Mouse (Mus musculus) kidney, adult 2 months (tissue): Measurements from ENCODE around the gene Tas2r108. TPM values are rescaled to one million over a fixed set of nuclear protein-coding genes. Genes with fewer than 3 reads are reported as not detected.

ENCODE experiments used
- DNase-seq: peaks from one replicate; pipeline ENCODE4 v3.0.0; 2021
- H3K27ac ChIP-seq: fragments of 200-500 bp; 2 replicates; pipeline ENCODE4 v1.5.1; 2012; ENCODE audit warnings: low read depth, low read length, control low read depth, inconsistent platforms; ENCODE audit not compliant: insufficient read depth
- H3K27me3 ChIP-seq: fragments of 200-500 bp; replicated peaks from 2 replicates; pipeline ENCODE4 v1.6.1; 2012; ENCODE audit warnings: mild to moderate bottlenecking, moderate library complexity, low read length, inconsistent platforms; ENCODE audit not compliant: control insufficient read depth, insufficient read depth
- H3K36me3 ChIP-seq: fragments of 200-500 bp; 2 replicates; pipeline ENCODE4 v1.6.1; 2012; ENCODE audit warnings: mild to moderate bottlenecking, moderate library complexity, low read length, inconsistent platforms; ENCODE audit not compliant: control insufficient read depth, insufficient read depth
- H3K4me1 ChIP-seq: fragments of 200-500 bp; 2 replicates; pipeline ENCODE4 v1.6.1; 2011; ENCODE audit warnings: low read length; ENCODE audit not compliant: control insufficient read depth, insufficient read depth
- H3K4me3 ChIP-seq: fragments of 200-500 bp; 2 replicates; pipeline ENCODE4 v1.5.1; 2011; ENCODE audit warnings: mild to moderate bottlenecking, low read depth, low read length, control low read depth; ENCODE audit not compliant: insufficient read depth
- CTCF ChIP-seq: fragments of 200-500 bp; conservative IDR thresholded peaks from 2 replicates; pipeline ENCODE4 v1.5.1; 2011; ENCODE audit warnings: low read depth, mild to moderate bottlenecking, control low read depth, low read length, moderate library complexity, mixed read lengths; ENCODE audit not compliant: insufficient read depth, insufficient read length
- POLR2A ChIP-seq: fragments of 200-500 bp; IDR thresholded peaks from one replicate; pipeline ENCODE4 v1.6.1; 2011; ENCODE audit warnings: low read depth, low read length, control low read depth
- WGBS: fragments of 180-500 bp; shearing (Covaris S2); methylation state at CpG from one replicate; pipeline ENCODE4 v1.1.7; 2018; 5-methylcytosine and 5-hydroxymethylcytosine counted together
- polyA plus RNA-seq: library from polyadenylated mRNA; depleted of rRNA; stranded (reverse); fragments of >200 nt; gene quantifications from 2 replicates; pipeline ENCODE4 v1.2.3, GENCODE M21; 2012; rRNA removed

The Tas2r108 gene
- polyA plus RNA-seq, 1 experiment, result not detected

- 88% methylated on average over 1 of the region's 1 CpGs for WGBS
- Histone ChIP-seq H3K27me3 (no peaks in the 10 kb centered on the region), H3K27ac (no peak overlapping the region), H3K36me3 (peaks cover 18% of the 10 kb centered on the region), H3K4me3 (no peak overlapping the region), H3K4me1 (no peaks in the 10 kb centered on the region)
- no peak for DNase-seq
- TF ChIP-seq POLR2A, result no peak
- TF ChIP-seq CTCF, result no peak
These were observed 13.6 kb upstream of the Tas2r108 start for GRCm38 (mm10) chr6:40479705-40480104.

- no peaks in the 10 kb centered on the region for H3K4me1 ChIP-seq
- H3K27ac ChIP-seq, result no peak overlapping the region
- H3K4me3 ChIP-seq, result no peak overlapping the region
- TF ChIP-seq POLR2A, result no peak
- TF ChIP-seq CTCF, result no peak
- H3K27me3 ChIP-seq, result no peaks in the 10 kb centered on the region
- 97% methylated on average over 5 of the region's 5 CpGs for WGBS
- DNase-seq, result no peak
- H3K36me3 ChIP-seq, result peaks cover 9% of the 10 kb centered on the region
These were observed 11.0 kb upstream of the Tas2r108 start for GRCm38 (mm10) chr6:40482318-40482717.

DNA sequence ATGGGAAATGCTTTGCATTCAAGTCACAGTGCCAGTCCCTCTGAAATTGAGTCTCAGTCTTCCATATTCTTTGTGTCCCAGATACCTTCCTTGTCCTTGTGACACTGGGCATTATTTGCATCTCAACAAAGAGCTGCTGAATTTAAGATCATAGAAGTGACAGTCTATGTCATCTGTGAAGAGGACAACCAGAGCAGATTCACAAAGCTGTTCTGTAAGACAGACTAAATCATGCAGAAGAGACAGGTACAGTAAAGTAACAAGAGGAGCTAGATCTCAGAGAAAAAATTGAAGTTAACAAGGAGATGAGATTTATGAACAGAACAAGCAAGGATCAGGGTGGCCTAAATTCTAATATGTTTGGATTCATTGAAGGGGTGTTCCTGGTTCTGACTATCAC is 2.4 kb upstream of the Tas2r108 start, which contains the start of gene Tas2r137:
Gene Tas2r137, plus strand, starts transcription at position 301 of the 400 bp plus-strand sequence.
- Histone ChIP-seq H3K36me3 (no peaks in the 10 kb centered on the region), H3K27ac (no peak within 1 kb of the TSS), H3K4me3 (no peak within 1 kb of the TSS), H3K27me3 (no peaks in the 10 kb centered on the region), H3K4me1 (no peaks in the 10 kb centered on the region)
- DNase-seq, result no peak
- TF ChIP-seq POLR2A (no peak), CTCF (no peak)

DNA sequence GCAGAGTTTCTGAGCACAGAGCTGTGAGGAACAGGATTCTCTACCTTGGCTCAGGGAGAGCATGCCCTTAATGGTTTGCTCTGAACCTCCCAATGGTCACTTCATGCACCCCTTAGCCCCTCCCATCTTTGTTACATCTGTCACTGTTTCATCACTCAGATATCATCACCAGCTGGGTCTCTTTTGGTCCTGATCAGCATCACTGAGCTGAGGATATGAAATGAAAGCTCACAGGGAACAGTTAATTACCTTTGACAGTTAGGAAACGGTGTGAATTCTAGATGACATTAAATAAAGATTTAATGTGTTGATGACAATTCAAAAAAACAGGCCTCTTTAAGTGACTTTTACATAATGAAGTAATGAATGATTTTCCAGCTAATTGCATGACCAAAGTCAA is 26.1 kb downstream of the Tas2r108 start, which contains the start of gene Prss37:
Gene Prss37, minus strand, starts transcription at position 101 of the 400 bp plus-strand sequence.
- H3K27ac ChIP-seq, result no peak within 1 kb of the TSS
- DNase-seq, result no peak
- no peaks in the 10 kb centered on the region for H3K36me3 ChIP-seq
- H3K4me1 ChIP-seq, result no peaks in the 10 kb centered on the region
- TF ChIP-seq POLR2A (no peak), CTCF (no peak)
- no peak within 1 kb of the TSS for H3K4me3 ChIP-seq
- WGBS, result 46% methylated on average over 1 of the region's 1 CpGs
- no peaks in the 10 kb centered on the region for H3K27me3 ChIP-seq

Other genes starting within 250 kb of the Tas2r108 start
- 13.5 and 15.6 TPM in 2 replicates for gene Agk, start 168.4 kb upstream of the Tas2r108 start, polyA plus RNA-seq
- 4.9 and 6.2 TPM in 2 replicates for gene E330009J07Rik, start 57.4 kb upstream of the Tas2r108 start, polyA plus RNA-seq
- not detected in 2 replicates for gene Wee2, start 54.4 kb upstream of the Tas2r108 start, polyA plus RNA-seq
- gene Ssbp1, start 22.2 kb upstream of the Tas2r108 start, polyA plus RNA-seq, result 9.6 and 13.5 TPM in 2 replicates
- gene Tas2r137, start 2.3 kb upstream of the Tas2r108 start, polyA plus RNA-seq, result not detected in 2 replicates
- gene Prss37, start 26.0 kb downstream of the Tas2r108 start, polyA plus RNA-seq, result 0.13 TPM in 1 of 2 replicates, not detected in the other
- not detected in 2 replicates for gene Olfr461, start 61.5 kb downstream of the Tas2r108 start, polyA plus RNA-seq
- gene Olfr460, start 76.0 kb downstream of the Tas2r108 start, polyA plus RNA-seq, result 0.11 and 0.16 TPM in 2 replicates
- gene Clec5a, start 92.3 kb downstream of the Tas2r108 start, polyA plus RNA-seq, result 0.07 and 0.52 TPM in 2 replicates
- 0.08 and 0.15 TPM in 2 replicates for gene Tas2r138, start 119.8 kb downstream of the Tas2r108 start, polyA plus RNA-seq
- gene Mgam, start 135.3 kb downstream of the Tas2r108 start, polyA plus RNA-seq, result 34.1 and 34.7 TPM in 2 replicates